Mouse (Mus musculus) hindbrain, postnatal 0 days (tissue): Measurements from ENCODE around the gene Olfr524. TPM values are rescaled to one million over a fixed set of nuclear protein-coding genes. Genes with fewer than 3 reads are reported as not detected.

Experiments used
- ATAC-seq: fragments of 200-750 bp; cut with Nextera tagmentation; 2 replicates; pipeline ENCODE4 v1.8.0; 2017; ENCODE audit warnings: mild to moderate bottlenecking, moderate TSS enrichment, moderate library complexity
- DNase-seq: peaks from one replicate; pipeline ENCODE4 v3.0.0-alpha.2; 2015; ENCODE audit warnings: low spot score
- H3K27ac ChIP-seq: fragments of 300-500 bp; sonication (generic); 2 replicates; pipeline ENCODE4 v1.5.1; 2014; ENCODE audit warnings: mild to moderate bottlenecking
- H3K27me3 ChIP-seq: fragments of 300-500 bp; sonication (generic); 2 replicates; pipeline ENCODE4 v1.6.1; 2014; ENCODE audit warnings: low read length, mixed read lengths; ENCODE audit not compliant: insufficient read depth
- H3K36me3 ChIP-seq: fragments of 300-500 bp; sonication (generic); 2 replicates; pipeline ENCODE4 v1.6.1; 2014; ENCODE audit warnings: low read length, mixed read lengths; ENCODE audit not compliant: insufficient read depth
- H3K4me1 ChIP-seq: fragments of 300-500 bp; sonication (generic); 2 replicates; pipeline ENCODE4 v1.6.1; 2014; ENCODE audit warnings: antibody characterized with exemption, low read length, mixed read lengths; ENCODE audit not compliant: insufficient read depth
- H3K4me2 ChIP-seq: fragments of 300-500 bp; sonication (generic); 2 replicates; pipeline ENCODE4 v1.6.1; 2014; ENCODE audit warnings: low read depth, mild to moderate bottlenecking, low read length, moderate library complexity, mixed read lengths
- H3K4me3 ChIP-seq: fragments of 300-500 bp; sonication (generic); 2 replicates; pipeline ENCODE4 v1.5.1; 2014; ENCODE audit warnings: low read length
- H3K9ac ChIP-seq: fragments of 300-500 bp; sonication (generic); replicated peaks from 2 replicates; pipeline ENCODE4 v1.6.1; 2014; ENCODE audit warnings: mild to moderate bottlenecking, low read length, moderate library complexity, mixed read lengths
- H3K9me3 ChIP-seq: fragments of 300-500 bp; sonication (generic); 2 replicates; pipeline ENCODE4 v1.6.1; 2016; ENCODE audit warnings: low read length, mixed read lengths
- CTCF ChIP-seq: IDR thresholded peaks from 2 replicates; pipeline ENCODE4 v1.5.1; 2016; ENCODE audit warnings: antibody characterized with exemption, control low read depth, low read depth
- WGBS: fragments of 180-500 bp; shearing (Covaris S2); extraction: QIAGEN DNeasy Blood & Tissue Kit; methylation state at CpG from one replicate; pipeline ENCODE4 v1.1.7; 2014; 5-methylcytosine and 5-hydroxymethylcytosine counted together
- polyA plus RNA-seq: library from polyadenylated mRNA; unstranded; fragments of >200 nt; fragmentation: Nextera tagmentation; extraction: Ambion mirVana; gene quantifications from 2 replicates; pipeline ENCODE4 v1.2.1, GENCODE M21; 2015
- total RNA-seq: library from RNA; depleted of rRNA; stranded (reverse); fragments of >200 nt; gene quantifications from 2 replicates; pipeline ENCODE4 v1.2.3, GENCODE M21; 2014

The Olfr524 gene
- total and polyA plus RNA-seq, 2 experiments from 2014 or later, result not detected

- DNase-seq, result no peak
- Histone ChIP-seq H3K9ac (no peak overlapping the region), H3K36me3 (no peaks in the 10 kb centered on the region), H3K4me1 (no peaks in the 10 kb centered on the region), H3K9me3 (no peaks in the 10 kb centered on the region), H3K27ac (no peak overlapping the region), H3K4me2 (no peak overlapping the region), H3K4me3 (no peak overlapping the region), H3K27me3 (no peaks in the 10 kb centered on the region)
- no peak for TF ChIP-seq CTCF
- 91% methylated on average over 4 of the region's 4 CpGs for WGBS
- ATAC-seq, result no peak
These were observed 4.7 kb downstream of the Olfr524 start for GRCm38 (mm10) chr7:140201090-140201489.

GRCm38 (mm10) chr7:140196002-140196401, 9.8 kb downstream of the Olfr524 start:
- 77% methylated on average over 8 of the region's 8 CpGs for WGBS

DNA sequence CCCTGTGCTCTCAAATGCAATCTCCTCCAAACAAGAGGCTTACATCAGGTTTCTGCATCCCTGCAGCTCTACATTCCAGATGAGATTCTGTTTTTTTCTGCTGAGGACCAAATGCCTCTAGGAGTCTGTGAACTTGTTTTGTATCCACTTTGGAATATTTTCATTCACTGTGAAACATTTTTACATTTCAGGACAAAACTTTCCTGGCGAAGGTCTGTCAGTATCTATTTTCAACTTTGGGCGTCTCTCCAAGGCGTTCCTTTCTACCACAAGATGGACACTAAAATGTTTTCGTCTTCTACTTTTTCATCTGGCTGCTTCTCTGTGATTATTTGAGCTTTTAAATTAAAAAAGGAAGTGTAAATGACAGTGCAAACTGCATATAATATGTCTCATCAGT, 11.7 kb downstream of the Olfr524 start:
- H3K27ac ChIP-seq, result no peak overlapping the region
- no peak overlapping the region for H3K9ac ChIP-seq
- no peak for TF ChIP-seq CTCF
- H3K27me3 ChIP-seq, result no peaks in the 10 kb centered on the region
- 85% methylated on average over 4 of the region's 4 CpGs for WGBS
- no peaks in the 10 kb centered on the region for H3K9me3 ChIP-seq
- no peaks in the 10 kb centered on the region for H3K4me1 ChIP-seq
- H3K36me3 ChIP-seq, result no peaks in the 10 kb centered on the region
- H3K4me3 ChIP-seq, result no peak overlapping the region
- no peak overlapping the region for H3K4me2 ChIP-seq
- DNase-seq, result no peak
- ATAC-seq, result no peak

More at GRCm38 (mm10) chr7:140196002-140196401, 9.8 kb downstream of the Olfr524 start:
- Histone ChIP-seq H3K27ac (no peak overlapping the region), H3K36me3 (no peaks in the 10 kb centered on the region), H3K9me3 (no peaks in the 10 kb centered on the region), H3K9ac (no peak overlapping the region), H3K4me3 (no peak overlapping the region), H3K4me2 (no peak overlapping the region), H3K27me3 (no peaks in the 10 kb centered on the region), H3K4me1 (no peaks in the 10 kb centered on the region)
- no peak for TF ChIP-seq CTCF
- DNase-seq, result no peak
- no peak for ATAC-seq

DNA sequence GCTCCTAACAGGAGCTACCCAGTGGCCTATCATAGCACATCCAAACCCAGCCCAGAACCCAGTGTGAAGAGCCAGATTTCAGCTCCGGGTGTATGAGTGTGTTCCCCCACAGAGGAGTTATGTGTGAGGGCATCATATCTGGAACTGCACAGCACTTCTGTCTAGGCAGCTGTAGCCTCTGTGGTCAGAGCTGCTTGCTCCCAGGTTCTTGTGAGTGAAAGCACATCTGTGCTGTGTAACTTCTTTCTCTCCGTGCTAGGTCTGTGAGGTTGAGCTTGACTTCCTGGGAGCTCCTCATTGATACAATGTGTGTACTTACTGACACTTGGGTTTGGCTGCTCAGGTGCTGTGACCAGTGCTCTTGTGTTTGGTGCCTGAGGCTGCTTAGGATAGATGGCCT, 12.9 kb downstream of the Olfr524 start:
- no peak for TF ChIP-seq CTCF
- Histone ChIP-seq H3K4me1 (no peaks in the 10 kb centered on the region), H3K27ac (no peak overlapping the region), H3K4me3 (no peak overlapping the region), H3K9ac (no peak overlapping the region), H3K27me3 (no peaks in the 10 kb centered on the region), H3K36me3 (no peaks in the 10 kb centered on the region), H3K4me2 (no peak overlapping the region), H3K9me3 (no peaks in the 10 kb centered on the region)
- WGBS, result 88% methylated on average over 2 of the region's 2 CpGs
- DNase-seq (no peak), ATAC-seq (no peak)

DNA sequence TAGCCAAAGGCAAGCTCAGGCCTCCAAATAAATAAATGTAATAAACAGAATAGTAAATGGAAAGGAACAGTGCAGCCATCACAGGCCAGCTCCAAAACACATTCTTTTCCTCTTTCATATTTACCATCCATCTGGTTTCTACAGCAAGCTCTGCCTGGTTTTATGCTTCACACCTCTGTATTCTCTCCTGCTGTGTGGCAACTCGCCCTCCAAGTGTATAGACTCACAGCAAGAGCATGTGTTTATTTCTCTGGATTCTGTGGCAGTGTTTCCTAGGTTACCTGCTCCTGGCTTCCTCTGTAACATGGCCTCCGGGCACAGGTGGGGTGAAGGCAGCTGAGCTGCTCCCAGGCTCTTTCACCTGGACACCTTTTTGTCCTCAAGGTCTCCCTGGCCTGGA, 13.3 kb downstream of the Olfr524 start:
- no peaks in the 10 kb centered on the region for H3K4me1 ChIP-seq
- H3K27ac ChIP-seq, result no peak overlapping the region
- WGBS, result 58% methylated on average over 2 of the region's 2 CpGs
- H3K27me3 ChIP-seq, result no peaks in the 10 kb centered on the region
- no peaks in the 10 kb centered on the region for H3K9me3 ChIP-seq
- no peak overlapping the region for H3K9ac ChIP-seq
- no peak overlapping the region for H3K4me2 ChIP-seq
- no peak for DNase-seq
- TF ChIP-seq CTCF, result no peak
- H3K4me3 ChIP-seq, result no peak overlapping the region
- no peak for ATAC-seq
- H3K36me3 ChIP-seq, result no peaks in the 10 kb centered on the region

DNA sequence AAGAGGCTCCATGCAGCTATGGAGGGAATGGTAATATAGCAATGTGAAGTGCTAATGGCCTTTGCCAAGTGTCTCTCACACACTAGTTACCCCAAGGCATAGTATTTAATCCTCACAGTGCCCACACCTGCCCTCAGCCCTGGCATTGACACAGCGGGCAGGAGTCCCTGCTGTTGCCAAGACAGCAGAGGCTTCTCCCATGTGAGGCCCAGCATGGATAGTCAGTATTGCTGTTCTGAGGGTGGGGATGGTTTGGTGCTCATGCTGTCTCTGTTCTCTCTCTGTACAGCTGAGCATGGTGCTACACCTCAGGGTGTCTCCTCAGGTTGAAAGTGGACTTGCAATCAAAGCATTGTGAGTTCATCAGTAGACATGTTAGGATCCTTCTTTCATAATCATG, 15.3 kb downstream of the Olfr524 start:
- no peak overlapping the region for H3K27ac ChIP-seq
- H3K9me3 ChIP-seq, result no peaks in the 10 kb centered on the region
- WGBS, result 81% methylated on average over 1 of the region's 1 CpGs
- H3K27me3 ChIP-seq, result no peaks in the 10 kb centered on the region
- no peak overlapping the region for H3K9ac ChIP-seq
- H3K36me3 ChIP-seq, result no peaks in the 10 kb centered on the region
- no peak overlapping the region for H3K4me3 ChIP-seq
- no peaks in the 10 kb centered on the region for H3K4me1 ChIP-seq
- no peak for ATAC-seq
- TF ChIP-seq CTCF, result no peak
- no peak for DNase-seq
- no peak overlapping the region for H3K4me2 ChIP-seq

- H3K4me2 ChIP-seq, result no peak overlapping the region
- H3K27ac ChIP-seq, result no peak overlapping the region
- peak; percentile 61 for TF ChIP-seq CTCF
- no peaks in the 10 kb centered on the region for H3K9me3 ChIP-seq
- H3K9ac ChIP-seq, result no peak overlapping the region
- DNase-seq (peak; percentile 72), ATAC-seq (no peak)
- no peaks in the 10 kb centered on the region for H3K4me1 ChIP-seq
- no peaks in the 10 kb centered on the region for H3K27me3 ChIP-seq
- no peak overlapping the region for H3K4me3 ChIP-seq
- no peaks in the 10 kb centered on the region for H3K36me3 ChIP-seq
- 71% methylated on average over 4 of the region's 4 CpGs for WGBS
These were observed 17.1 kb downstream of the Olfr524 start for GRCm38 (mm10) chr7:140188391-140189328.
